Mouse (Mus musculus): ENCODE data around the gene Ppp2r3c.
"Not testable (repeated sequence)": the region's sequence is repeated elsewhere in the genome, so short reads cannot be mapped to it uniquely, and the experiment has no call there.

DNA sequence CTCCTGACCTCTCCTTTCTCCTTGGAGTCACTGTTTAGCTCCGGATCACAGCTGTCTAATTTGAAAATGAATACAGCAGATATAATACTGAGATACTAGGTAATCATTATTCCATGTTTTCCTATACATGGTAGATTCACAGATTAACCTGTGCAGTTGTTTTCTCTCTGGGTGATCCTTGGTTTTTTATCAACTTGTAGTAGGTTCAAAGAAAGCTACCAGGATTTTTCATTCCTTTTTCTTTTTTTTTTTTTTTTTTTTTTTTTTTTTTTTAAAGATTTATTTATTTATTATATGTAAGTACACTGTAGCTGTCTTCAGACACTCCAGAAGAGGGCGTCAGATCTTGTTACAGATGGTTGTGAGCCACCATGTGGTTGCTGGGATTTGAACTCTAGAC lies 35.7 kb upstream of the Ppp2r3c start:
- TF ChIP-seq EP300 (IDR thresholded peaks at IDR 0.05; ENCODE audit: low read length); MXI1 (IDR thresholded peaks at IDR 0.05; ENCODE audit: low read depth, low read length); HCFC1 (IDR thresholded peaks at IDR 0.05; ENCODE audit: low read depth, low read length); MYC (IDR thresholded peaks at IDR 0.05; ENCODE audit: low read depth, low read length); RAD21 (IDR thresholded peaks at IDR 0.05; ENCODE audit: low read depth, low read length); MEF2A (IDR thresholded peaks at IDR 0.05; ENCODE audit: borderline replicate concordance, low read depth, low read length); PAX5 (IDR thresholded peaks at IDR 0.05; ENCODE audit: low read length): not testable (repeated sequence)
